Mouse (Mus musculus) v-Abl transformed pro-B cells (cell line): Measurements from ENCODE around the gene Rnaseh2a.

Source experiments
- in situ Hi-C, 2 experiments: fragments of 400-800 bp; cut with MboI; formaldehyde crosslinking; loops; one replicate each; pipeline ENCODE4 v1.15.1; 2025; ENCODE audit not compliant: unreplicated experiment in 2 of 2

Rnaseh2a gene

GRCm38 (mm10) chr8:84985049-84985683 is 15.6 kb upstream of the Rnaseh2a start:
- in situ Hi-C loops = loop anchor here in 1 of 2 experiments (25.0 kb wide), 1 partner anchor 427 kb away; no protein-coding TSS in a partner anchor

GRCm38 (mm10) chr8:84984294-84985048 is 14.9 kb upstream of the Rnaseh2a start:
- in situ Hi-C loops = loop anchor here in 1 of 2 experiments (25.0 kb wide), 1 partner anchor 428 kb away; no protein-coding TSS in a partner anchor

DNA sequence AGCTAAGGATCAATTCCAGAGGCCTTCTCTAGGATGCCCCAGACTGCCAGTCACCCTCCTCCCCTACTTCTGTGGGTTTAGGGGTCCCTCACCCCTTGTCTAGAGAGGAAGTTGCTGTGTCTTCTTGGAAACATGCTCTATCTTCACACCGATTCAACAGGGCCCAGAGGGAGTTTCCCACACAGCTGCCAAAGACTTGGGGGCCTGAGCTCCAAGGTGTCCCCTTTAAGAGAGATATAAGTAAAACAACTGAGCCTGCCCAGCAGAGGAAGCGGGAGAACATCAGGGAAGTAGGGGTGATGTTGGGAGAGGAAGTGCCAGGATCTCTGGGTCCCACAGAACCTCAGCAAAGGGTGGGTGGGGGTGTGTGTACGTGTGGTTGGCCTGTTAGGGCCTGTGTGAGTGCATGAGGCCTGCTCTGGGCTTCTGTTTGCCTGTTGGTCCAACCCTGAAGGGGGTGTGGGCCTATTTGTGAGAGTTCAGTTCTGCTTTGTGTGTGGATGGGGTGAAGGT is 13.0 kb upstream of the Rnaseh2a start:
- in situ Hi-C loops = loop anchor here in 1 of 2 experiments (25.0 kb wide), 1 partner anchor 430 kb away; no protein-coding TSS in a partner anchor

- in situ Hi-C loops = loop anchor here in 1 of 2 experiments (25.0 kb wide), 1 partner anchor 430 kb away; no protein-coding TSS in a partner anchor
These were observed 12.3 kb upstream of the Rnaseh2a start for GRCm38 (mm10) chr8:84981644-84982498.

GRCm38 (mm10) chr8:84980622-84981358 is 11.2 kb upstream of the Rnaseh2a start:
- in situ Hi-C loops = loop anchor here in 1 of 2 experiments (25.0 kb wide), 1 partner anchor 432 kb away; no protein-coding TSS in a partner anchor

DNA sequence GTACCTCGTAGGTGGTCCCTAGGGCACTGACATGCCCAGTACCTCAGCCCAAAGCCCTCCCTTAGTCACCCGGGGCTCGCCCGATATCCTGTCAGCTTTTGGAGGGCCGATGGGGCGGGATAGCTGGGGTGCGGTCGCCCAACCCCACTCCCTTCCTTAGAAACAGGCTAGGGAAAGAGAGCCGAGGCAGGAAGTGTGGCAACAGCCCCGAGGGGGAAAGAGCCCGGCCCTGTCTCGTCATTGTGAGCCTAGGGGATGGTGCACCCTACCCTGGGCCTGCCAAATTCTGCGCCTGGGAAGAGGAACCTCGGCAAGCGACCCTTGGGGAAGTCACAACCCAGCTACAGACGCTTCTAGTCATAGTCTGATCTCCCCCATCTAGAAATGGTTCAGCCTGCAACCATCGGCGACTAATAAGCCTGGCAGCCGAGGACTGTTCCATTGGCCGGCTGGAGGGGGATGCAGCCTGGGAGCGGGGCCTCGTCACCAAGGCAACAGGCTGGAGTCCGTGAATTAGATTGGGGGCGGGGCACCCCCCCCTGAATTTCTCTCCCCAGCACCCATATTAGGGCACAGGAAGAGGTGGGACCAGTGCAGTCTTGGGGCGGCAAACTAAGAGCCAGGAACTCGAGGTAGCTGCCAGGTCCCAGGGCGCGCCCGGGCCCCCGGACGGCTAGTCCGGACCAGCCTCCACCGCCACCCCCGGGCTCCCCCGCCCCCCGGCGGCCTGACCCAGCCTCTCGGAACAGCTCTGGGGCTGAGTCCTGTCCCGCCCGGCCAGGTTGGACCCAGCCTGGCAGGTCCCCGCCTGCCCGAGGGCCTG is 10.2 kb upstream of the Rnaseh2a start:
- in situ Hi-C loops = loop anchor here (5.0 to 25.0 kb wide), 6 partner anchors 45 to 432 kb away; partner anchors contain the start of genes Asna1 (in 1 of the 2), Lyl1 (in 1 of the 2) and Trir (in 1 of the 2)

DNA sequence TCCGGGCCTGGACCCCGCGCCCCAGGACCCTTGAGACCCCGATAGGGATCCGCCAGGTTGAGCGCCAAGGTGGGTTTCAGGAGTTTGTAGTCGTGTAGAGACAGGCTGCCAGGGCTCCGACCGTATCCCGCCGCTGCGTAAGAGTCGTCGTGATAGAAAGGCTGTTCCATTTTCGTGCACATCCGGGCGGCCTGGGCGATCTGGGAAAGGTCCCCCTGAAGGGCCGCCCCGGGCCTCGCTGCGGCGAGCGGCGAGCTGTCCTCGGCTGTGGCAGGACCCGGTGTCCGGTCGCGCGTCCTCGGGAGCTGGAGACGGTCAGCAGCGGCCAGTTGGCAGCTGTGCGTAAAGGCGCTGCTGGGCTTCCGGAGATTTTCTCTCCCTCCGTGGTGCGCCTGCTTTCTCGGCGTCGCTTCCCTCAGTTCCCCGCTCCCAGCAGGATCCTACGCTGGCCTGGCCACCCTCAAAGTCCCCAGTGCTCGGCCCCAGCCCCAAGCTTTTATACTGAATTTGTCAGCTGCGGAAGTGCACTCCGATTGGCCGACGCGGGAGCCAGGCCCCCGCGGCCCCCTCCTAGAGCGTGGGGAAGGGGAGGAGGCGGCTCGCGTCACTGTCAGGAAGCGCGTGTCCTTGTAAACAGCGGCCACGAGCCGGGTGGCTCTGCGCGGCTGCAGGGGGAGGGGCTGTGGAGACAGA is 8.8 kb upstream of the Rnaseh2a start, which contains the start of gene Junb:
Gene Junb, minus strand, starts transcription at position 471 of the 693 bp plus-strand sequence.
- in situ Hi-C loops = loop anchor here (5.0 to 25.0 kb wide), 6 partner anchors 46 to 434 kb away; partner anchors contain the start of genes Asna1 (in 1 of the 2), Lyl1 (in 1 of the 2) and Trir (in 1 of the 2)

DNA sequence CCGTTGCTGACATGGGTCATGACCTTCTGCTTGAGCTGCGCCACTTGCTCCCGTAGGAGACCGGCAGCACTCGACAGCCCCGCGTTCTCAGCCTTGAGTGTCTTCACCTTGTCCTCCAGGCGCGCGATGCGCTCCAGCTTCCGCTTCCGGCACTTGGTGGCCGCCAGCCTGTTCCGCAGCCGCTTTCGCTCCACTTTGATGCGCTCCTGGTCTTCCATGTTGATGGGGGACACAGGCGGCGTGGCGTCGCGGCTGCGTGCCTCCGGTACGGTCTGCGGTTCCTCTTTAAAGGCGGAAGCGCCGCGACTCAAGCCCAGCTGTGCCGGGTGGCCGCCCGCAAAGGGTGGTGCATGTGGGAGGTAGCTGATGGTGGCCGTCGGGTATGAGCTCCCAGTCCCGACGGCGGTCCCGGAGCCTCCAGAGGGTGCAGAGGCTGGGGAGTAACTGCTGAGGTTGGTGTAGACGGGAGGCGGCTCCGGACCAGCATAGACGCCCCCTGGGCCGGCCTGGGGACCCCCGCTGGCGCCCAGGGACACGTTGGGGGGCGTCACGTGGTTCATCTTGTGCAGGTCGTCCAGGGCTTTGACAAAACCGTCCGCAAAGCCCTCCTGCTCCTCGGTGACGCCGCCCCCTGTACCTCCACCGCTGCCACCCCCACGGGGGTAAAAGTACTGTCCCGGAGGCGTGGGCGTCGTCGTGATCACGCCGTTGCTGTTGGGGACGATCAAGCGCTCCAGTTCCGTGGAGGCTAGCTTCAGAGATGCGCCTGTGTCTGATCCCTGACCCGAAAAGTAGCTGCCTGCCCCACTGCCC is 8.1 kb upstream of the Rnaseh2a start:
- in situ Hi-C loops = loop anchor here (5.0 to 25.0 kb wide), 6 partner anchors 47 to 435 kb away; partner anchors contain the start of genes Asna1 (in 1 of the 2), Lyl1 (in 1 of the 2) and Trir (in 1 of the 2)

DNA sequence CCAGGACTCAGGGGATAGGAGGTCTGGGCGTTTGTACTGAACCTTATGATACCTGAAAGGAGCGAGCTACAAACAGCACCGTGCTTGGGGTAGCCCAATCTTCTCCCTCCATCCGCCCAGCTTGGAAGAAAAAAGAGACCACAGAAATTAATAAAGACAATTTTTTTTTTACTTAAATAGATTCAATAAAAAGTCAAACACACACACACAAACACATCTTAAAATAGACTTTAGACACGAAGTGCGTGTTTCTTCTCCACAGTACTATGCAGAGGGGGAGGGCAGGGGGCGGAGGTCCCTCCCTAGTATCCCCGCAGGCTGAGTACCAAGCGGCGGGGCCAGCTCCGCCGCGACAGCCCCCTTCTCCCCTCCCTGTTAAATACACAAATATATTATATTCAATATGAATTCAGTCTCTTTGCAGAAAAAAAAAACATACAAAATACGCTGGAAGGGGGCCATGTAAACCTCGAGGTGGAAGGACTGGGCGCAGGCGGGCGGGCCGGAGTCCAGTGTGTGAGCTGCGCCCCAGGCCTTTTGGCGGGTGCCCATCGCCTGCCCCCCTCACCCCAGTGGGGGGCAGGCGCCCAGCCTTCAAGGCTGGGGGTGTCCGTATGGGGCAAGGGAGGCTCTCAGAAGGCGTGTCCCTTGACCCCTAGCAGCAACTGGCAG is 7.3 kb upstream of the Rnaseh2a start:
- in situ Hi-C loops = loop anchor here (5.0 to 25.0 kb wide), 6 partner anchors 48 to 435 kb away; partner anchors contain the start of genes Asna1 (in 1 of the 2), Lyl1 (in 1 of the 2) and Trir (in 1 of the 2)

GRCm38 (mm10) chr8:84976031-84976762 is 6.6 kb upstream of the Rnaseh2a start:
- in situ Hi-C loops = loop anchor here (5.0 to 25.0 kb wide), 6 partner anchors 49 to 436 kb away; partner anchors contain the start of genes Asna1 (in 1 of the 2), Lyl1 (in 1 of the 2) and Trir (in 1 of the 2)

DNA sequence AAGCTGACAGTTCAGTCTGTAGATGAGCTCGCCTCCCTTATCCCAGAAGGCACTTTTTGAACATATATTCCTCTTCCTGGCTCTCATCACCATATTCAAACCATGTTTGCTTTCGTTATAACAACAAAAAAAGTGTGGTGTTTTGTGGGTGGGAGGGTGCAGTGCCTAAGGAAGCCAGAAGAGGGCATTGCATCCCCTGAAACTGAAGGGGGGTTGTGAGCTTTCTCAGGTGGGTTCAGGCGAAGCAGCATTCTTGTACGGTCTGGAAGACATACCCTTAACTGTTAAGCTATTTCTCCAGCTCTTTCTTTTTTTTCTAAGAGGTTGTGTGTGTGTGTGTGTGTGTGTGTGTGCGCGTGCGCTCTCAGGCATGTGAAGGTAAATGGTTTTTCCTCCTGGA is 5.9 kb upstream of the Rnaseh2a start:
- in situ Hi-C loops = loop anchor here (5.0 to 25.0 kb wide), 6 partner anchors 49 to 437 kb away; partner anchors contain the start of genes Asna1 (in 1 of the 2), Lyl1 (in 1 of the 2) and Trir (in 1 of the 2)

DNA sequence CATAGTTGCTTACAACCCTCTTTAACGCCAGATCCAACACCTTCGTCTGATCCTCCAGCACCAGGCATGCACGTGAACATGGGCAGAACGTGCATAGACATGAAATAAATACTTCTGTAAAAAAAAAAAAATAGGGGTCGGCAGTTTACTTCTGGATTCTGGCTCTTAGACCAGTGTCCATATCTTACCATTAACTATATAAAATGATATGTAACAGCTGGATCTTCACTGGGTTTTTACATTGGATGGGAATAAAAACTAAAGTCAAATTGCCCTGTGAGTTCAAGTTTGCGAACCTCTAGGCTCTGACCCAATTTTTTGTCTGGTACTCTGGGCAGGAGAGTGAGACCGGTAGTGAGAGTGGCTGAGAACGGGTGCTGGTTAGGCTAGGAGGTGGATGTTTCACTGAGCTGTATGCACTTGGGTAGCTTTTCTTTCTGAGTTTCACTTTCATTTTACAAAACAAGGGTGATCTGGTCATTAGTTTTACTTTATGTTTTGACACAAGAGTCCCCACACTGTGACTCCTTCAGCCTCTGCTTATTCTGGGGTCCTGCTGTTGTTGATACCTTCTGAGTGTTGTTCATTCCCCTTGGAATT is 5.1 kb upstream of the Rnaseh2a start:
- in situ Hi-C loops = loop anchor here (5.0 to 25.0 kb wide), 9 partner anchors 50 to 1613 kb away; partner anchors contain the start of genes Abcc12 (in 1 of the 2), Asna1 (in 1 of the 2), Lyl1 (in 1 of the 2) and Trir (in 1 of the 2)

DNA sequence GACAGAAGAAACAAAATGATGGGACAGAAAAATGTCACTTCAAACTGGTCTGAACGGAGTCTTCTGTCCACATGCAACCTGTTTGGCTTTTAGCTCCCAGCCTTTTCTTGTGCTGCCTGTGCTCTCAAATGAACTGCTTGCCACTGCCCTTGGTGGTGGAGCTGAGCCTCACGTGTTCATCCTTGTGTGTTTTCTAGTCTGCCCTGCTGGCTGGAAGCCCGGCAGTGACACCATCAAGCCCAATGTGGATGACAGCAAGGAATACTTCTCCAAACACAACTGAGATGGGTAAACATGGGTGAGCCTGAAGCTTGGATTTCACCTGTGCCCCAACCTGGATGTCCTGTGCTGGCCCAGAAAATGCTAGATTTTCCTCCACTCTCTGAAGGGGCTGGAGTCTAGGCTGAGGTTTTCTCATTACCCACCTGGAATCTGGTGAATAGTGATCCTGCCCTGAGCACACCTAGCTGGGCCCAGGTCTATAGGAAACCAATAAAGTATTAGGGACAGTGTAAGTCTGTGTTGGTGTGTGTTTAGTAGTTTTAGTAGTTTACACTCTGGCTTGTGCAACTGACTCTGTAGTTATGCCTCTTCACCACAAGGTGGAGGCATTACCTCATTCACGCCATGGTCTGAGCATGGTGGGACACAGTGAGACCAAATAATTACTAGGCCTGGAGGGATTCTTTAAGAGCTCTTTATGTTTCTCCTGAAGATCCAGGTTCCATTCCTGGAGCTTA is 4.4 kb upstream of the Rnaseh2a start:
- in situ Hi-C loops = loop anchor here (5.0 to 25.0 kb wide), 7 partner anchors 51 to 1613 kb away; partner anchors contain the start of genes Abcc12 (in 1 of the 2), Asna1 (in 1 of the 2) and Trir (in 1 of the 2)

DNA sequence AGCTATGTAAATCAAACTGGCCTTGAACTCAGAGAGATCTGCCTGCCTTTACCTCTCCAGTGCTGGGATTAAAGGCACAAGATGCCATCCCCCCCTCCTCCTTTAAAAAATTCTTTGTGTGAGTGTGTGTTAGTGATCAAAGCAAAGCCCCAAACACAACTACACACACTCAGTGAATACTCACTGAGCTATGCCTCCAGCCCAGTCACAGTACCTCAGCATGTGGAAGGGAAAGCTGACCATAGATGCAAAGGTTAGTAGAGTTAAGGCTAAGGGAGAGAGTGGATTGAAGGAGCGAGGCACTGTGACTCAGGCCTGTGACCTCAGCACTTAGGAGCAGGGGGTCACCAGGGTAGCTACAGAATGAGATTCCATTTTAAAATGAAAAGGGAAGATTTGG is 3.5 kb upstream of the Rnaseh2a start:
- in situ Hi-C loops = loop anchor here (5.0 to 25.0 kb wide), 7 partner anchors 52 to 1614 kb away; partner anchors contain the start of genes Abcc12 (in 1 of the 2), Asna1 (in 1 of the 2) and Trir (in 1 of the 2)
